Mouse (Mus musculus) liver, postnatal 0 days (tissue): ENCODE measurements around the gene Nr1h2.

ENCODE experiments used
- CTCF ChIP-seq: sonication (generic); IDR thresholded peaks from 2 replicates; pipeline ENCODE4 v1.5.1; 2016; ENCODE audit warnings: antibody characterized with exemption, low read depth
- EP300 ChIP-seq: IDR thresholded peaks from 2 replicates; pipeline ENCODE4 v1.6.1; 2016; ENCODE audit warnings: antibody characterized with exemption, low read depth, mild to moderate bottlenecking

DNA sequence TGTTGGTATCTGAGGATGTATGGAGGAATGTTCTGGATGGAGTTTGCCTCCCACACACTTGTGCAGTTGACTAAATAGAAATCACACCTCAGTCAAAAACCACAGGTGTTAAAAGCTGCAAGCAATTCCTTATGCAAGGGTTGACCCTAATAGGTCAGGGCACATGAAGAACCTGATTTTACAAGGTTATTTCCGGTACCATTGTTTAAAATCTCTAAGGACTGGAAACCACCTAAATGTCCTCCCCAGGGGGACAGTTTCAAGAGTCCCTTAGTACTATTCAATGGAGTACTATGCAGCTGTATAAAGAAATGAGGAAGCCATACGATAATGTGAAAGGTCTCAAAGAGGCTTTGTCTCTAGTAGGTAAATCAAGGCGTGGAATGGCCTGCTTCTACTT lies 7.5 kb downstream of the Nr1h2 start:
- no peak for TF ChIP-seq CTCF
- no peak for TF ChIP-seq EP300
